Mouse (Mus musculus): ENCODE data around the gene Tmem217. TPM values are rescaled to one million over a fixed set of nuclear protein-coding genes. Genes with fewer than 3 reads are reported as not detected.

Gene Tmem217
- polyA plus RNA-seq (2016; fragmentation: Nextera tagmentation; extraction: Ambion mirVana) = 1.8 and 2.4 TPM in 2 replicates

GRCm38 (mm10) chr17:29552162-29552732, at the start of gene Tmem217:
Gene Tmem217 (minus strand): TSS chr17:29552385.
- Histone ChIP-seq H3K4me1 (peaks cover 13% of the 10 kb centered on the region), H3K4me2 (replicated peaks) (peak within 1 kb of the TSS; percentile 96; the same call in 1 of the 2 replicates), H3K4me3 (no peak within 1 kb of the TSS), H3K27ac (no peak within 1 kb of the TSS), H3K36me3 (no peaks in the 10 kb centered on the region), H3K9me3 (no peaks in the 10 kb centered on the region), H3K9ac (0 out of 2 replicates have a peak within 1 kb of the TSS, but pooled peaks have one; percentile 17), H3K27me3 (no peaks in the 10 kb centered on the region)
- WGBS = 90% methylated on average over 5 of the region's 5 CpGs
- no peak for ATAC-seq (ENCODE audit: insufficient number of reproducible peaks, insufficient read depth, low FRiP score, low TSS enrichment)

- ATAC-seq (ENCODE audit: insufficient number of reproducible peaks, insufficient read depth, low FRiP score, low TSS enrichment) = no peak
These were observed 49.2 kb upstream of the Tmem217 start for GRCm38 (mm10) chr17:29601391-29601790.

GRCm38 (mm10) chr17:29599537-29599936, 47.4 kb upstream of the Tmem217 start:
- no peak overlapping the region for H3K9ac ChIP-seq
- H3K27me3 ChIP-seq = no peaks in the 10 kb centered on the region
- H3K4me3 ChIP-seq = no peak overlapping the region
- ATAC-seq (ENCODE audit: insufficient number of reproducible peaks, insufficient read depth, low FRiP score, low TSS enrichment) = no peak
- H3K27ac ChIP-seq = no peak overlapping the region
- WGBS = 78% methylated on average over 8 of the region's 8 CpGs
- no peak overlapping the region for H3K4me2 ChIP-seq (replicated peaks)
- no peaks in the 10 kb centered on the region for H3K4me1 ChIP-seq
- no peaks in the 10 kb centered on the region; the same call in 1 of the 2 replicates for H3K9me3 ChIP-seq
- peaks cover 65% of the 10 kb centered on the region for H3K36me3 ChIP-seq

More at GRCm38 (mm10) chr17:29601391-29601790, 49.2 kb upstream of the Tmem217 start:
- Histone ChIP-seq H3K4me3 (no peak overlapping the region), H3K27ac (no peak overlapping the region), H3K9me3 (no peaks in the 10 kb centered on the region; the same call in 1 of the 2 replicates), H3K4me2 (replicated peaks) (no peak overlapping the region), H3K27me3 (no peaks in the 10 kb centered on the region), H3K9ac (no peak overlapping the region), H3K4me1 (no peaks in the 10 kb centered on the region), H3K36me3 (peaks cover 58% of the 10 kb centered on the region)
- WGBS = 72% methylated on average over 4 of the region's 4 CpGs

- no peak for ATAC-seq (ENCODE audit: insufficient number of reproducible peaks, insufficient read depth, low FRiP score, low TSS enrichment)
- 93% methylated on average over 14 of the region's 14 CpGs for WGBS
- no peaks in the 10 kb centered on the region for H3K27me3 ChIP-seq
- no peak overlapping the region for H3K4me2 ChIP-seq (replicated peaks)
- no peak overlapping the region for H3K4me3 ChIP-seq
- no peaks in the 10 kb centered on the region for H3K4me1 ChIP-seq
- peaks cover 64% of the 10 kb centered on the region for H3K36me3 ChIP-seq
- H3K9me3 ChIP-seq = no peaks in the 10 kb centered on the region; the same call in 1 of the 2 replicates
- no peak overlapping the region for H3K27ac ChIP-seq
- H3K9ac ChIP-seq = no peak overlapping the region
These were observed 46.9 kb upstream of the Tmem217 start for GRCm38 (mm10) chr17:29599051-29599450.

GRCm38 (mm10) chr17:29596771-29597132, 44.6 kb upstream of the Tmem217 start:
- WGBS = 91% methylated on average over 13 of the region's 13 CpGs
- ATAC-seq (ENCODE audit: insufficient number of reproducible peaks, insufficient read depth, low FRiP score, low TSS enrichment) = no peak
- no peak overlapping the region for H3K9ac ChIP-seq
- no peak overlapping the region for H3K27ac ChIP-seq
- no peak overlapping the region for H3K4me3 ChIP-seq
- H3K4me1 ChIP-seq = no peaks in the 10 kb centered on the region
- H3K36me3 ChIP-seq = peaks cover 59% of the 10 kb centered on the region
- H3K27me3 ChIP-seq = no peaks in the 10 kb centered on the region
- no peaks in the 10 kb centered on the region for H3K9me3 ChIP-seq
- H3K4me2 ChIP-seq (replicated peaks) = no peak overlapping the region

- Histone ChIP-seq H3K4me1 (no peaks in the 10 kb centered on the region), H3K9me3 (no peaks in the 10 kb centered on the region), H3K27me3 (no peaks in the 10 kb centered on the region), H3K27ac (no peak overlapping the region), H3K9ac (no peak overlapping the region), H3K4me2 (replicated peaks) (no peak overlapping the region), H3K4me3 (no peak overlapping the region), H3K36me3 (peaks cover 59% of the 10 kb centered on the region)
- 86% methylated on average over 15 of the region's 15 CpGs for WGBS
- no peak for ATAC-seq (ENCODE audit: insufficient number of reproducible peaks, insufficient read depth, low FRiP score, low TSS enrichment)
These were observed 43.9 kb upstream of the Tmem217 start for GRCm38 (mm10) chr17:29595891-29596770.

GRCm38 (mm10) chr17:29589221-29589898, 37.2 kb upstream of the Tmem217 start:
- Histone ChIP-seq H3K4me3 (no peak overlapping the region), H3K4me1 (peaks cover 10% of the 10 kb centered on the region; the same call in 1 of the 2 replicates), H3K4me2 (replicated peaks) (no peak overlapping the region), H3K9ac (no peak overlapping the region; the same call in 1 of the 2 replicates), H3K9me3 (no peaks in the 10 kb centered on the region), H3K36me3 (peaks cover 21% of the 10 kb centered on the region; the same call in 1 of the 2 replicates), H3K27me3 (no peaks in the 10 kb centered on the region), H3K27ac (peak overlapping the region; percentile 54; the same call in 1 of the 2 replicates)
- WGBS = 62% methylated on average over 11 of the region's 11 CpGs
- 0 out of 2 replicates have a peak, but pooled peaks have one; percentile 35 for ATAC-seq (ENCODE audit: insufficient number of reproducible peaks, insufficient read depth, low FRiP score, low TSS enrichment)

GRCm38 (mm10) chr17:29586921-29587320, 34.7 kb upstream of the Tmem217 start:
- no peak overlapping the region for H3K4me3 ChIP-seq
- no peaks in the 10 kb centered on the region for H3K9me3 ChIP-seq
- 83% methylated on average over 9 of the region's 9 CpGs for WGBS
- H3K9ac ChIP-seq = no peak overlapping the region
- no peak for ATAC-seq (ENCODE audit: insufficient number of reproducible peaks, insufficient read depth, low FRiP score, low TSS enrichment)
- H3K27ac ChIP-seq = no peak overlapping the region
- peaks cover 10% of the 10 kb centered on the region; the same call in 1 of the 2 replicates for H3K4me1 ChIP-seq
- H3K27me3 ChIP-seq = no peaks in the 10 kb centered on the region
- peaks cover 30% of the 10 kb centered on the region for H3K36me3 ChIP-seq
- H3K4me2 ChIP-seq (replicated peaks) = no peak overlapping the region

- Histone ChIP-seq H3K9ac (no peak overlapping the region), H3K27me3 (no peaks in the 10 kb centered on the region), H3K9me3 (no peaks in the 10 kb centered on the region), H3K4me3 (no peak overlapping the region), H3K27ac (no peak overlapping the region), H3K4me1 (peaks cover 10% of the 10 kb centered on the region; the same call in 1 of the 2 replicates), H3K4me2 (replicated peaks) (no peak overlapping the region), H3K36me3 (peaks cover 40% of the 10 kb centered on the region)
- ATAC-seq (ENCODE audit: insufficient number of reproducible peaks, insufficient read depth, low FRiP score, low TSS enrichment) = no peak
- WGBS = 80% methylated on average over 6 of the region's 6 CpGs
These were observed 33.3 kb upstream of the Tmem217 start for GRCm38 (mm10) chr17:29585446-29585845.

- no peak overlapping the region for H3K4me3 ChIP-seq
- no peak overlapping the region for H3K27ac ChIP-seq
- no peak for ATAC-seq (ENCODE audit: insufficient number of reproducible peaks, insufficient read depth, low FRiP score, low TSS enrichment)
- no peaks in the 10 kb centered on the region for H3K9me3 ChIP-seq
- 75% methylated on average over 3 of the region's 3 CpGs for WGBS
- H3K4me1 ChIP-seq = peaks cover 9% of the 10 kb centered on the region; the same call in 1 of the 2 replicates
- H3K27me3 ChIP-seq = no peaks in the 10 kb centered on the region
- H3K36me3 ChIP-seq = peaks cover 45% of the 10 kb centered on the region
- H3K9ac ChIP-seq = no peak overlapping the region
- no peak overlapping the region for H3K4me2 ChIP-seq (replicated peaks)
These were observed 32.6 kb upstream of the Tmem217 start for GRCm38 (mm10) chr17:29584737-29585136.

- Histone ChIP-seq H3K9me3 (no peaks in the 10 kb centered on the region), H3K27ac (no peak overlapping the region), H3K4me3 (no peak overlapping the region), H3K4me1 (peaks cover 4% of the 10 kb centered on the region; the same call in 1 of the 2 replicates), H3K27me3 (no peaks in the 10 kb centered on the region), H3K36me3 (peaks cover 47% of the 10 kb centered on the region), H3K9ac (no peak overlapping the region), H3K4me2 (replicated peaks) (no peak overlapping the region)
- 69% methylated on average over 5 of the region's 5 CpGs for WGBS
- no peak for ATAC-seq (ENCODE audit: insufficient number of reproducible peaks, insufficient read depth, low FRiP score, low TSS enrichment)
These were observed 32.1 kb upstream of the Tmem217 start for GRCm38 (mm10) chr17:29584306-29584705.
